Mouse (Mus musculus): ENCODE results near the gene Cr2. TPM values are rescaled to one million over a fixed set of nuclear protein-coding genes. Genes with fewer than 3 reads are reported as not detected.

Gene Cr2
- polyA plus RNA-seq (2012; fragmentation: generic; extraction: Trizol), result under 1 TPM in 1 of 2 experiments, not detected in 1; 0.02 TPM

GRCm38 (mm10) chr1:195175980-195176931, at the start of gene Cr2:
TSS of gene Cr2 (minus strand) at chr1:195176716.

GRCm38 (mm10) chr1:195130953-195131674, 45.4 kb downstream of the Cr2 start, which contains the start of gene Cr1l:
TSS of gene Cr1l (minus strand) at chr1:195131586.

GRCm38 (mm10) chr1:195092220-195092720, 84.2 kb downstream of the Cr2 start, which contains the start of gene Cd46:
TSS of gene Cd46 (minus strand) at chr1:195092249.

Other genes with a start within 250 kb of the Cr2 start
- gene Cd34, start 237.9 kb downstream of the Cr2 start, polyA plus RNA-seq (2012; fragmentation: generic; extraction: Trizol), result under 1 TPM; 0.25 to 0.73 TPM
- under 1 TPM; 0.01 to 0.26 TPM for gene Cd46, start 84.5 kb downstream of the Cr2 start, polyA plus RNA-seq (2012; fragmentation: generic; extraction: Trizol)
- 10 to 100 TPM; 10.9 to 32.7 TPM for gene Cr1l, start 45.1 kb downstream of the Cr2 start, polyA plus RNA-seq (2012; fragmentation: generic; extraction: Trizol)